Mouse (Mus musculus): ENCODE data around the gene Olfr1428. TPM values are rescaled to one million over a fixed set of nuclear protein-coding genes. Genes with fewer than 3 reads are reported as not detected.

Gene Olfr1428
- polyA plus RNA-seq (2014; fragmentation: Nextera tagmentation; extraction: Ambion mirVana): not detected in 2 replicates

DNA sequence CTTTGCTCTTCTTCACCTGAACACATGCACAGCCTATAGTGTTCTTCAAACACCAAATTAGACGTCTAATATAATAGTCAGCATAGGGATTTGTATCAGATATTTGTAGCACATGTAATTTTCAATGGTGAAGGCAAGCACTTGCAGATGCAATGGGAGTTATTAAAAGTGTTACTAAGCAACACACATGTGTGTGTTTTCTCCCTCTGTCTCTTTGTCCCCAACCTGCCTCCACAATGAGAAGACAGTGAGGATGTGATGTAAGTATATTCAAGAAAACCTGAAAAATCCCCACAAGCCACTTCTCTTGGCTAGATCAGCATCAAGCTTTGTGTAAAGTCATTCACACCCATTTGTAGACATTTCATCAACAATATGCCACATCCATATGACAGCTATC is at the start of gene Olfr1428:
Gene Olfr1428, minus strand, starts transcription at position 101 of the 400 bp plus-strand sequence.
- no peaks in the 10 kb centered on the region for H3K36me3 ChIP-seq (ENCODE audit: control insufficient read depth, insufficient read depth, low read length)
- no peaks in the 10 kb centered on the region for H3K27me3 ChIP-seq (ENCODE audit: control insufficient read depth, insufficient read depth, low read length)
- WGBS: 78% methylated on average over 1 of the region's 1 CpGs
- H3K9ac ChIP-seq (replicated peaks; ENCODE audit: low read length): no peak within 1 kb of the TSS
- no peak within 1 kb of the TSS for H3K27ac ChIP-seq (replicated peaks; ENCODE audit: low read depth, low read length)
- H3K4me3 ChIP-seq (replicated peaks; ENCODE audit: low read depth, low read length): no peak within 1 kb of the TSS
- ATAC-seq (ENCODE audit: low FRiP score, low TSS enrichment) (no peak), DNase-seq (no peak)
- H3K9me3 ChIP-seq (ENCODE audit: control insufficient read depth, low read length): no peaks in the 10 kb centered on the region
- H3K4me1 ChIP-seq (ENCODE audit: control insufficient read depth, insufficient read depth, low read length): no peaks in the 10 kb centered on the region
- H3K4me2 ChIP-seq (ENCODE audit: low read length): no peak within 1 kb of the TSS

- no peaks in the 10 kb centered on the region for H3K9me3 ChIP-seq (ENCODE audit: control insufficient read depth, low read length)
- 93% methylated on average over 3 of the region's 3 CpGs for WGBS
- H3K36me3 ChIP-seq (ENCODE audit: control insufficient read depth, insufficient read depth, low read length): no peaks in the 10 kb centered on the region
- H3K27ac ChIP-seq (replicated peaks; ENCODE audit: low read depth, low read length): no peak overlapping the region
- no peak overlapping the region for H3K4me3 ChIP-seq (replicated peaks; ENCODE audit: low read depth, low read length)
- no peak overlapping the region for H3K9ac ChIP-seq (replicated peaks; ENCODE audit: low read length)
- no peak overlapping the region for H3K4me2 ChIP-seq (ENCODE audit: low read length)
- ATAC-seq (ENCODE audit: low FRiP score, low TSS enrichment) (no peak), DNase-seq (no peak)
- H3K27me3 ChIP-seq (ENCODE audit: control insufficient read depth, insufficient read depth, low read length): no peaks in the 10 kb centered on the region
- no peaks in the 10 kb centered on the region for H3K4me1 ChIP-seq (ENCODE audit: control insufficient read depth, insufficient read depth, low read length)
Observed at GRCm38 (mm10) chr19:12145452-12145851, 29.8 kb upstream of the Olfr1428 start.

GRCm38 (mm10) chr19:12143356-12143755 is 27.7 kb upstream of the Olfr1428 start:
- peak; percentile 3 for DNase-seq
- Histone ChIP-seq H3K27me3 (ENCODE audit: control insufficient read depth, insufficient read depth, low read length) (no peaks in the 10 kb centered on the region), H3K4me1 (ENCODE audit: control insufficient read depth, insufficient read depth, low read length) (no peaks in the 10 kb centered on the region), H3K4me3 (replicated peaks; ENCODE audit: low read depth, low read length) (no peak overlapping the region), H3K4me2 (ENCODE audit: low read length) (no peak overlapping the region), H3K27ac (replicated peaks; ENCODE audit: low read depth, low read length) (no peak overlapping the region), H3K36me3 (ENCODE audit: control insufficient read depth, insufficient read depth, low read length) (no peaks in the 10 kb centered on the region), H3K9ac (replicated peaks; ENCODE audit: low read length) (no peak overlapping the region), H3K9me3 (ENCODE audit: control insufficient read depth, low read length) (no peaks in the 10 kb centered on the region)
- ATAC-seq (ENCODE audit: low FRiP score, low TSS enrichment): no peak
- 29% methylated on average over 1 of the region's 1 CpGs for WGBS

GRCm38 (mm10) chr19:12134289-12134688 is 18.6 kb upstream of the Olfr1428 start:
- DNase-seq (peak; percentile 57), ATAC-seq (ENCODE audit: low FRiP score, low TSS enrichment) (no peak)
- no peaks in the 10 kb centered on the region for H3K27me3 ChIP-seq (ENCODE audit: control insufficient read depth, insufficient read depth, low read length)
- no peaks in the 10 kb centered on the region for H3K36me3 ChIP-seq (ENCODE audit: control insufficient read depth, insufficient read depth, low read length)
- no peaks in the 10 kb centered on the region for H3K9me3 ChIP-seq (ENCODE audit: control insufficient read depth, low read length)
- no peak overlapping the region for H3K4me3 ChIP-seq (replicated peaks; ENCODE audit: low read depth, low read length)
- H3K9ac ChIP-seq (replicated peaks; ENCODE audit: low read length): no peak overlapping the region
- H3K27ac ChIP-seq (replicated peaks; ENCODE audit: low read depth, low read length): no peak overlapping the region
- no peaks in the 10 kb centered on the region for H3K4me1 ChIP-seq (ENCODE audit: control insufficient read depth, insufficient read depth, low read length)
- H3K4me2 ChIP-seq (ENCODE audit: low read length): no peak overlapping the region
- WGBS: 33% methylated on average over 2 of the region's 2 CpGs

DNA sequence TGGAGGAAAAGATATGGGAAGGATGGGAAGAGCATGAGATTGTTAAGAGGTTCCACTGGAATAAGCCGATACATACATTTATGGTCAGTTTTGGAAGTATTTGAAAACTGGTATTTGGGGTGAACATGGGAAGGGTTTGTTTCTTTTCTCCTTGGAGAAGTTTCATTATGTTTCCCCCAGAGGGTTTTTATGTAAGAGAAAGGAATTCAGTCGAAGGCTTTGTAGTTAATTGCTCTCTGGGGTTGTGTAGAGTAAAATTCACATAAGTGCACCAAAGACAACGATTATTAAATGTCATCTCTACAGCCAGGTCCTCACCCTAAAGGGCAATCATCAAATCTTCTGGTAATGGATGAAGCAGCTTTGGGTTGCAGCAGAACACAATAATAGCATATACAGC is 7.4 kb upstream of the Olfr1428 start, which contains the start of gene Olfr76:
Gene Olfr76, minus strand, starts transcription at position 101 of the 400 bp plus-strand sequence.
- DNase-seq: no peak
- H3K27ac ChIP-seq (replicated peaks; ENCODE audit: low read depth, low read length): no peak within 1 kb of the TSS
- H3K36me3 ChIP-seq (ENCODE audit: control insufficient read depth, insufficient read depth, low read length): no peaks in the 10 kb centered on the region
- no peaks in the 10 kb centered on the region for H3K9me3 ChIP-seq (ENCODE audit: control insufficient read depth, low read length)
- no peaks in the 10 kb centered on the region for H3K4me1 ChIP-seq (ENCODE audit: control insufficient read depth, insufficient read depth, low read length)
- no peak within 1 kb of the TSS for H3K9ac ChIP-seq (replicated peaks; ENCODE audit: low read length)
- no peak within 1 kb of the TSS for H3K4me2 ChIP-seq (ENCODE audit: low read length)
- H3K27me3 ChIP-seq (ENCODE audit: control insufficient read depth, insufficient read depth, low read length): no peaks in the 10 kb centered on the region
- ATAC-seq (ENCODE audit: low FRiP score, low TSS enrichment): no peak
- no peak within 1 kb of the TSS for H3K4me3 ChIP-seq (replicated peaks; ENCODE audit: low read depth, low read length)
- 85% methylated on average over 3 of the region's 3 CpGs for WGBS

DNA sequence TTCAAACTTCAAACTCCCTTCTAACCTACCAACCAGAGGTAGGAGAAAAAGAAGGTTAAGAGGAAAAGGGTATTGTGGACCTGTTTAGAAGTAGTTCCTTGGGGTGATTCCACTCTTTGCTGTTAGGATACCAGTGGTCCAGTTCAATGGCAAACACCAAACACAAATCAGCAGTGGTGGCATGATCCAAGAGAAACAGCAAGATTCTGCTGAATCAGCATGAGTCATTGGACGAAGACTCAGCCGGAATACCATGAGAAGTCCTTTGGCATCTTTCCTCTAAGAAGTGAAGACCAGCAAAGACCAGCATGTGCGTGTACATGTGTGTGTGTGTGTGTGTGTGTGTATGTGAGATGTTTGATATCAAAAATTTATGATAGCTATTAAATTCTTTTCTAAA is 767 bp upstream of the Olfr1428 start:
- no peak for ATAC-seq (ENCODE audit: low FRiP score, low TSS enrichment)
- no peak for DNase-seq
- H3K4me2 ChIP-seq (ENCODE audit: low read length): no peak overlapping the region
- no peaks in the 10 kb centered on the region for H3K4me1 ChIP-seq (ENCODE audit: control insufficient read depth, insufficient read depth, low read length)
- no peaks in the 10 kb centered on the region for H3K9me3 ChIP-seq (ENCODE audit: control insufficient read depth, low read length)
- no peaks in the 10 kb centered on the region for H3K27me3 ChIP-seq (ENCODE audit: control insufficient read depth, insufficient read depth, low read length)
- H3K27ac ChIP-seq (replicated peaks; ENCODE audit: low read depth, low read length): no peak overlapping the region
- no peak overlapping the region for H3K9ac ChIP-seq (replicated peaks; ENCODE audit: low read length)
- 86% methylated on average over 3 of the region's 3 CpGs for WGBS
- H3K36me3 ChIP-seq (ENCODE audit: control insufficient read depth, insufficient read depth, low read length): no peaks in the 10 kb centered on the region
- no peak overlapping the region for H3K4me3 ChIP-seq (replicated peaks; ENCODE audit: low read depth, low read length)

GRCm38 (mm10) chr19:12113807-12114206 is 1.9 kb downstream of the Olfr1428 start:
- H3K27me3 ChIP-seq (ENCODE audit: control insufficient read depth, insufficient read depth, low read length): no peaks in the 10 kb centered on the region
- 64% methylated on average over 1 of the region's 1 CpGs for WGBS
- H3K36me3 ChIP-seq (ENCODE audit: control insufficient read depth, insufficient read depth, low read length): no peaks in the 10 kb centered on the region
- no peak for ATAC-seq (ENCODE audit: low FRiP score, low TSS enrichment)
- H3K4me2 ChIP-seq (ENCODE audit: low read length): no peak overlapping the region
- H3K4me3 ChIP-seq (replicated peaks; ENCODE audit: low read depth, low read length): no peak overlapping the region
- DNase-seq: no peak
- no peaks in the 10 kb centered on the region for H3K4me1 ChIP-seq (ENCODE audit: control insufficient read depth, insufficient read depth, low read length)
- H3K9ac ChIP-seq (replicated peaks; ENCODE audit: low read length): no peak overlapping the region
- H3K27ac ChIP-seq (replicated peaks; ENCODE audit: low read depth, low read length): no peak overlapping the region
- H3K9me3 ChIP-seq (ENCODE audit: control insufficient read depth, low read length): no peaks in the 10 kb centered on the region

DNA sequence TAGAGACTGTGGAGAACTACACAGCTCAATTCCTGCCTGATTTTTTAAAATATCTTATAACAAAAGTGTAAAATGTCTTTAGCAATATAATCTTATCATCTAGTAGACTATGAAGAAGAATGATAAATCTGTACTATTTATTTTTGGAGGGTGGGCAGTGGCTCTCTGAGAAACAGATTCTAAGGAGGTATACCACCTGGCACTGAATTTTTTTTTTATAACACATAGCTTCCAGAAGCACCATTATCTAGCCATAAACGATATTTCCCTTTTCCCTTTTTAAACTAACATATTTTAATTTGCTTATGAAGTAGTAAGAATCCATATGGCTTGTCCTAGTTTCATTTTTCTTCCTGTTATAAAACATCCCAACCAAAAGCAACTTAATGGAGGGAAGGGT is 11.2 kb downstream of the Olfr1428 start:
- ATAC-seq (ENCODE audit: low FRiP score, low TSS enrichment) (no peak), DNase-seq (no peak)
- Histone ChIP-seq H3K27me3 (ENCODE audit: control insufficient read depth, insufficient read depth, low read length) (no peaks in the 10 kb centered on the region), H3K4me1 (ENCODE audit: control insufficient read depth, insufficient read depth, low read length) (no peaks in the 10 kb centered on the region), H3K36me3 (ENCODE audit: control insufficient read depth, insufficient read depth, low read length) (no peaks in the 10 kb centered on the region), H3K9me3 (ENCODE audit: control insufficient read depth, low read length) (no peaks in the 10 kb centered on the region), H3K27ac (replicated peaks; ENCODE audit: low read depth, low read length) (no peak overlapping the region), H3K9ac (replicated peaks; ENCODE audit: low read length) (no peak overlapping the region), H3K4me2 (ENCODE audit: low read length) (no peak overlapping the region), H3K4me3 (replicated peaks; ENCODE audit: low read depth, low read length) (no peak overlapping the region)
- 76% methylated on average over 1 of the region's 1 CpGs for WGBS

DNA sequence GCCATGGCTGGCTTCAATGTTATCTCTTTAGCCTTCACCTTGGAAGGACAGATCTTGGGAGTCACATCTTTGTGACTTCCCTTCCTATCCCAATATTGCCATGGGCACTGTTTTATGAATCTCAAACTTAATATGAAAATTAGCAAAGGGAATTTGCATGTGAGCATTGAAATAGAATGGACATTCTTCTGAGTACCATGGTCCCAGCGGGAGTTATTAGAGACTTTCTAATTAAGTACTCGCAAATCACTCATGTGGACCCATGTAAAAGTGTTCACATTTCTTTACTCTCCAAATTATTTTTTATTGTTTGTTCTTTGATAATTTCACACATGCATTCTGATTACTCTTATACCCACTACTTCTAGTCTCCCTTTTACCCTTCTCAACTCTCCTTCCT is 12.5 kb downstream of the Olfr1428 start, which contains the start of gene Olfr1427:
Gene Olfr1427, minus strand, starts transcription at position 101 of the 400 bp plus-strand sequence.
- H3K9me3 ChIP-seq (ENCODE audit: control insufficient read depth, low read length): no peaks in the 10 kb centered on the region
- H3K27ac ChIP-seq (replicated peaks; ENCODE audit: low read depth, low read length): no peak within 1 kb of the TSS
- H3K9ac ChIP-seq (replicated peaks; ENCODE audit: low read length): no peak within 1 kb of the TSS
- H3K4me2 ChIP-seq (ENCODE audit: low read length): no peak within 1 kb of the TSS
- WGBS: 99% methylated on average over 2 of the region's 2 CpGs
- DNase-seq: no peak
- H3K36me3 ChIP-seq (ENCODE audit: control insufficient read depth, insufficient read depth, low read length): no peaks in the 10 kb centered on the region
- H3K4me3 ChIP-seq (replicated peaks; ENCODE audit: low read depth, low read length): no peak within 1 kb of the TSS
- ATAC-seq (ENCODE audit: low FRiP score, low TSS enrichment): no peak
- no peaks in the 10 kb centered on the region for H3K27me3 ChIP-seq (ENCODE audit: control insufficient read depth, insufficient read depth, low read length)
- no peaks in the 10 kb centered on the region for H3K4me1 ChIP-seq (ENCODE audit: control insufficient read depth, insufficient read depth, low read length)

All from midbrain, embryonic 14.5 days (tissue).